Mouse (Mus musculus) embryonic facial prominence, embryonic 14.5 days (tissue): ENCODE results near the gene Diaph3. TPM values are rescaled to one million over a fixed set of nuclear protein-coding genes. Genes with fewer than 3 reads are reported as not detected.
"Not testable (repeated sequence)": the region's sequence is repeated elsewhere in the genome, so short reads cannot be mapped to it uniquely, and the experiment has no call there.

Experiments
- ATAC-seq: fragments of 200-750 bp; cut with Nextera tagmentation; 2 replicates; pipeline ENCODE4 v1.8.0; 2017; ENCODE audit warnings: low read depth, moderate number of reproducible peaks, moderate TSS enrichment
- DNase-seq: peaks from one replicate; pipeline ENCODE4 v3.0.0-alpha.2; 2015; ENCODE audit warnings: low spot score
- H3K27ac ChIP-seq: fragments of 300-500 bp; sonication (generic); replicated peaks from 2 replicates; pipeline ENCODE4 v1.5.1; 2014; ENCODE audit warnings: low read depth, mild to moderate bottlenecking, low read length, moderate library complexity
- H3K27me3 ChIP-seq: fragments of 300-500 bp; sonication (generic); replicated peaks from 2 replicates; pipeline ENCODE4 v1.6.1; 2014; ENCODE audit warnings: low read length; ENCODE audit not compliant: control insufficient read depth, insufficient read depth
- H3K36me3 ChIP-seq: fragments of 300-500 bp; sonication (generic); 2 replicates; pipeline ENCODE4 v1.6.1; 2014; ENCODE audit warnings: low read length, mixed read lengths; ENCODE audit not compliant: control insufficient read depth, insufficient read depth
- H3K4me1 ChIP-seq: fragments of 300-500 bp; sonication (generic); 2 replicates; pipeline ENCODE4 v1.6.1; 2014; ENCODE audit warnings: antibody characterized with exemption, low read length; ENCODE audit not compliant: control insufficient read depth, insufficient read depth
- H3K4me2 ChIP-seq: fragments of 300-500 bp; sonication (generic); 2 replicates; pipeline ENCODE4 v1.6.1; 2014; ENCODE audit warnings: low read depth, mild to moderate bottlenecking, low read length, moderate library complexity, mixed read lengths
- H3K4me3 ChIP-seq: fragments of 300-500 bp; sonication (generic); 2 replicates; pipeline ENCODE4 v1.5.1; 2014; ENCODE audit warnings: low read depth, mild to moderate bottlenecking, low read length
- H3K9ac ChIP-seq: fragments of 300-500 bp; sonication (generic); 2 replicates; pipeline ENCODE4 v1.6.1; 2014; ENCODE audit warnings: low read depth, mild to moderate bottlenecking, low read length, moderate library complexity, mixed read lengths
- H3K9me3 ChIP-seq: fragments of 300-500 bp; sonication (generic); 2 replicates; pipeline ENCODE4 v1.6.1; 2016; ENCODE audit warnings: low read length; ENCODE audit not compliant: control insufficient read depth
- WGBS: fragments of 180-500 bp; shearing (Covaris S2); extraction: QIAGEN DNeasy Blood & Tissue Kit; methylation state at CpG from one replicate; pipeline ENCODE4 v1.1.7; 2014; 5-methylcytosine and 5-hydroxymethylcytosine counted together
- polyA plus RNA-seq: library from polyadenylated mRNA; unstranded; fragments of >200 nt; fragmentation: Nextera tagmentation; extraction: Ambion mirVana; gene quantifications from 2 replicates; pipeline ENCODE4 v1.2.1, GENCODE M21; 2014

Gene Diaph3
- polyA plus RNA-seq, 1 experiment from 2014 or later = 9.5 TPM

- 83% methylated on average over 3 of the region's 3 CpGs for WGBS
Observed at GRCm38 (mm10) chr14:87091522-87091921, 49.5 kb downstream of the Diaph3 start.

GRCm38 (mm10) chr14:87091108-87091507 is 49.9 kb downstream of the Diaph3 start:
- H3K9ac ChIP-seq = no peak overlapping the region
- ATAC-seq (no peak), DNase-seq (no peak)
- WGBS = 90% methylated on average over 5 of the region's 5 CpGs
- no peak overlapping the region for H3K4me3 ChIP-seq
- H3K27me3 ChIP-seq = no peaks in the 10 kb centered on the region
- H3K4me2 ChIP-seq = no peak overlapping the region
- no peaks in the 10 kb centered on the region for H3K9me3 ChIP-seq
- H3K36me3 ChIP-seq = no peaks in the 10 kb centered on the region
- no peak overlapping the region for H3K27ac ChIP-seq
- no peaks in the 10 kb centered on the region for H3K4me1 ChIP-seq

More at GRCm38 (mm10) chr14:87091522-87091921, 49.5 kb downstream of the Diaph3 start:
- Histone ChIP-seq H3K9ac (no peak overlapping the region), H3K4me3 (no peak overlapping the region), H3K9me3 (no peaks in the 10 kb centered on the region), H3K36me3 (no peaks in the 10 kb centered on the region), H3K4me1 (no peaks in the 10 kb centered on the region), H3K27ac (no peak overlapping the region), H3K4me2 (no peak overlapping the region), H3K27me3 (no peaks in the 10 kb centered on the region)
- DNase-seq (no peak), ATAC-seq (no peak)

- 71% methylated on average over 4 of the region's 4 CpGs for WGBS
- DNase-seq = no peak
- Histone ChIP-seq H3K9me3 (no peaks in the 10 kb centered on the region), H3K4me2 (no peak overlapping the region), H3K27ac (no peak overlapping the region), H3K36me3 (no peaks in the 10 kb centered on the region), H3K4me3 (no peak overlapping the region), H3K4me1 (no peaks in the 10 kb centered on the region), H3K27me3 (no peaks in the 10 kb centered on the region), H3K9ac (no peak overlapping the region)
- no peak for ATAC-seq
Observed at GRCm38 (mm10) chr14:87088928-87089327, 52.1 kb downstream of the Diaph3 start.

- DNase-seq (no peak), ATAC-seq (no peak)
- Histone ChIP-seq H3K4me2 (no peak overlapping the region), H3K27ac (no peak overlapping the region), H3K9me3 (no peaks in the 10 kb centered on the region), H3K4me3 (no peak overlapping the region), H3K36me3 (no peaks in the 10 kb centered on the region), H3K27me3 (no peaks in the 10 kb centered on the region), H3K4me1 (no peaks in the 10 kb centered on the region), H3K9ac (no peak overlapping the region)
- WGBS = 80% methylated on average over 5 of the region's 5 CpGs
Observed at GRCm38 (mm10) chr14:87088456-87088855, 52.6 kb downstream of the Diaph3 start.

GRCm38 (mm10) chr14:87087996-87088395 is 53.0 kb downstream of the Diaph3 start:
- WGBS = 65% methylated on average over 1 of the region's 1 CpGs
- H3K9ac ChIP-seq = no peak overlapping the region
- H3K36me3 ChIP-seq = no peaks in the 10 kb centered on the region
- no peak overlapping the region for H3K27ac ChIP-seq
- no peak overlapping the region for H3K4me3 ChIP-seq
- no peak for ATAC-seq
- H3K4me2 ChIP-seq = no peak overlapping the region
- H3K4me1 ChIP-seq = no peaks in the 10 kb centered on the region
- DNase-seq = no peak
- no peaks in the 10 kb centered on the region for H3K27me3 ChIP-seq
- H3K9me3 ChIP-seq = no peaks in the 10 kb centered on the region

- not testable (repeated sequence) for H3K4me2 ChIP-seq, H3K9ac ChIP-seq, H3K27ac ChIP-seq, ATAC-seq, H3K4me1 ChIP-seq, DNase-seq, H3K9me3 ChIP-seq, H3K27me3 ChIP-seq, H3K36me3 ChIP-seq, H3K4me3 ChIP-seq
- 64% methylated on average over 8 of the region's 8 CpGs for WGBS
Observed at GRCm38 (mm10) chr14:87084906-87085305, 56.1 kb downstream of the Diaph3 start.

GRCm38 (mm10) chr14:87083911-87084310 is 57.1 kb downstream of the Diaph3 start:
- Histone ChIP-seq H3K27ac (no peak overlapping the region), H3K4me1 (no peaks in the 10 kb centered on the region), H3K4me2 (no peak overlapping the region), H3K27me3 (no peaks in the 10 kb centered on the region), H3K4me3 (no peak overlapping the region), H3K9me3 (no peaks in the 10 kb centered on the region), H3K9ac (no peak overlapping the region), H3K36me3 (no peaks in the 10 kb centered on the region)
- no peak for ATAC-seq
- peak; percentile 21 for DNase-seq
- 60% methylated on average over 6 of the region's 6 CpGs for WGBS

GRCm38 (mm10) chr14:87079725-87080124 is 61.3 kb downstream of the Diaph3 start:
- Histone ChIP-seq H3K4me1 (no peaks in the 10 kb centered on the region), H3K27ac (no peak overlapping the region), H3K27me3 (no peaks in the 10 kb centered on the region), H3K36me3 (no peaks in the 10 kb centered on the region), H3K9ac (no peak overlapping the region), H3K4me2 (no peak overlapping the region), H3K4me3 (no peak overlapping the region), H3K9me3 (no peaks in the 10 kb centered on the region)
- 92% methylated on average over 2 of the region's 2 CpGs for WGBS
- no peak for ATAC-seq
- DNase-seq = no peak

- H3K27me3 ChIP-seq = no peaks in the 10 kb centered on the region
- no peaks in the 10 kb centered on the region for H3K9me3 ChIP-seq
- H3K4me1 ChIP-seq = no peaks in the 10 kb centered on the region
- no peaks in the 10 kb centered on the region for H3K36me3 ChIP-seq
- no peak for ATAC-seq
- no peak overlapping the region for H3K27ac ChIP-seq
- H3K9ac ChIP-seq = no peak overlapping the region
- 96% methylated on average over 2 of the region's 2 CpGs for WGBS
- no peak overlapping the region for H3K4me2 ChIP-seq
- no peak overlapping the region for H3K4me3 ChIP-seq
- DNase-seq = no peak
Observed at GRCm38 (mm10) chr14:87075021-87075531, 66.0 kb downstream of the Diaph3 start.
